Mouse (Mus musculus) layer of hippocampus, postnatal 14 days (tissue): ENCODE data around the gene Gm13275. TPM values are rescaled to one million over a fixed set of nuclear protein-coding genes. Genes with fewer than 3 reads are reported as not detected.
"Not testable (repeated sequence)": the region's sequence is repeated elsewhere in the genome, so short reads cannot be mapped to it uniquely, and the experiment has no call there.

Experiments
- DNase-seq, 2 experiments: peaks; one replicate each; pipeline ENCODE4 v3.0.0; 2021 to 2022; ENCODE audit warnings: low spot score in 2 of 2, mixed read lengths in 1 of 2
- total RNA-seq, 2 experiments: library from RNA; stranded (reverse); gene quantifications; 2 replicates each; pipeline ENCODE4 v1.2.3; 2021

The Gm13275 gene
- total RNA-seq, 2 experiments from 2014 or later, result not detected

DNA sequence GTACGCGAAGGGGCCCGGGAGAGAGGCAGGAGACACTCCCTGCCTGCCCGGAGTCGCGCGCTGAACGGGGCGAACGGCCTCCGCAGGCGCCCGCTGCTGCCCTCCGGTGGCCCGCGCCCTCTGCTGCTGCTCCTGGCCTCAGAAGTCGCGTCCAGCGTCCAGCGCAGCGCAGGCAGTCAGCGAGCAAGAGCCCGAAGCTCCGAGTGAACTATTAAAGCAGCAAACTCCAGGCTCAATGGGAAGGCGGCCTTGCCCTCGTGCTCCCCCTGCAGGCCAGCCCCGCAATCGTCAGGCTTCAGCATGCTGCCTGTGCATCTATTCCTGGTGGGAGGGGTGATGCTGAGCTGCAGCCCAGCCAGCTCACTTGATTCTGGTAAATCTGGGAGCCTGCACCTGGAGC lies 2.8 kb downstream of the Gm13275 start, which contains the start of gene Gm13279:
Gm13279 (plus strand) TSS at position 301 of the 400 bp plus-strand sequence.
- DNase-seq, result not testable (repeated sequence)

- DNase-seq, result not testable (repeated sequence)
Measured at GRCm38 (mm10) chr4:88799365-88799764, 5.1 kb downstream of the Gm13275 start, which contains the start of gene Gm13285. Gm13285 (plus strand) TSS chr4:88799665.

GRCm38 (mm10) chr4:88802954-88803353 lies 8.7 kb downstream of the Gm13275 start, which contains the start of gene Gm13287:
Gm13287 (plus strand) TSS chr4:88803254.
- DNase-seq, result not testable (repeated sequence)

DNA sequence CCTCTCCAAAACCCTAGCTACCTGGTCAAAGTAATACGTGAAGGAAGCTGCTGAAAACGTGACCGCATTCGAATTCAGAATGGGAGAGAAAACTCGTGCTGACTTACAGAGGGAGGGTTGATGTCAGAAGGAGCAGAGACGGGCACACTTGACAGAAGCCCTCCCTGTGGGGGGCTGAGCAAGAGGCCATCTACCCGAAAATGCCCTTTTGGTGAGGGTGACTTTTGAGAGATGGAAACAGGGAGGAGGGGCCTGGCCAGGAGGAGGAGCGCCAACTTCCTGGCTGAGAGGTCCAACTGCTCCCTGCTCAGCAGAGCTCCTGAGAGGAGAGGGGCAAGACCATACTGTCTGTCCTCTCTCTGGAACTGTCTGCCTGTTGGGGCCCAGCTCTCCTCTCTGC lies 10.9 kb downstream of the Gm13275 start, which contains the start of gene Gm13288:
Gm13288 (plus strand) TSS at position 301 of the 400 bp plus-strand sequence.
- DNase-seq, result not testable (repeated sequence)

DNA sequence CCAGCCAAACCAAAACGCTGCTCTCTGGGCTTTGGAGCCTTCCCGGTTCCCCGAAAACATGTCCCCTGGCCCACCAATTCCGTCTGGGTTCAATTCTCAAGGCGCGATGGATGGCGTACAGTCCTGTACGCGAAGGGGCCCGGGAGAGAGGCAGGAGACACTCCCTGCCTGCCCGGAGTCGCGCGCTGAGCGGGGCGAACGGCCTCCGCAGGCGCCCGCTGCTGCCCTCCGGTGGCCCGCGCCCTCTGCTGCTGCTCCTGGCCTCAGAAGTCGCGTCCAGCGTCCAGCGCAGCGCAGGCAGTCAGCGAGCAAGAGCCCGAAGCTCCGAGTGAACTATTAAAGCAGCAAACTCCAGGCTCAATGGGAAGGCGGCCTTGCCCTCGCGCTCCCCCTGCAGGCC lies 11.5 kb downstream of the Gm13275 start:
- DNase-seq, result peak in 1 of 2 experiments; percentile 10

GRCm38 (mm10) chr4:88815928-88816327 lies 21.6 kb downstream of the Gm13275 start, which contains the start of gene Ifna7:
Ifna7 (plus strand) TSS chr4:88816228.
- no peak for DNase-seq

DNA sequence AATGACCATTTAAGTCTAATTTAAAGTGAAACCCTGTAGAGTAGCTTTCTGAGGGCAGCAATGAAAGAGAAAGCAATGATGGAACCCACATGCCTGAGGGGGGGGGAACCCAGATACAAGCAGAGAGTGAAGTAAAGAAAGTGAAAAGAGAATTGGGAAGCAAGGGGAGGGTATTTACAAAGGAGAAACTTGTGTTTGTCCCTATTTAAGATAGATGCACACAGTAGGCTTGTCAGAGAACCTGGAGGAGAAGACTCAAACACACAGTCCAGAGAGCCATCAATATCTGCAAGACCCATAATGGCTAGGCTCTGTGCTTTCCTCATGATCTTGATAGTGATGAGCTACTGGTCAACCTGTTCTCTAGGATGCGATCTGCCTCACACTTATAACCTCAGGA lies 25.4 kb downstream of the Gm13275 start, which contains the start of gene Ifna11:
Ifna11 (plus strand) TSS at position 301 of the 400 bp plus-strand sequence.
- DNase-seq, result no peak

DNA sequence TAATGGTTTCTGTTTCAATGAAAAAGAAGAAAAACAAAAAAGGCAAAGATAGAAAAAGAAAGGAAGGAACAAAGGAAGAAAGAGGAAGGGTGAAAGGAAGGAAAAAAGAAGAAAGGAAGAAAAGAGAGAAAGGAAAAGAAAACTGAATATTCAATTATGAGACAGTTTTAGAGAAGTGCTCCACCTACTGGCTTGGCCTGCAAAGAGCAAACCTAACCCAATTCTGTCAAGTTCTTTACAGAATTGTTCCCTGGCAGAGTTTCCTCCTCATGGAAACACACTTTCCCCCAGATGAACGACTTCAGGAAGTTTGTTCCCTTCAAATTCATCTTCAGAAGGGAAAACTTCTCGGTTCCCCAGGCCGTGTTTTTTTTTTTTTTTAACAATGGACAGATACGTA lies 28.7 kb downstream of the Gm13275 start:
- DNase-seq, result no peak

DNA sequence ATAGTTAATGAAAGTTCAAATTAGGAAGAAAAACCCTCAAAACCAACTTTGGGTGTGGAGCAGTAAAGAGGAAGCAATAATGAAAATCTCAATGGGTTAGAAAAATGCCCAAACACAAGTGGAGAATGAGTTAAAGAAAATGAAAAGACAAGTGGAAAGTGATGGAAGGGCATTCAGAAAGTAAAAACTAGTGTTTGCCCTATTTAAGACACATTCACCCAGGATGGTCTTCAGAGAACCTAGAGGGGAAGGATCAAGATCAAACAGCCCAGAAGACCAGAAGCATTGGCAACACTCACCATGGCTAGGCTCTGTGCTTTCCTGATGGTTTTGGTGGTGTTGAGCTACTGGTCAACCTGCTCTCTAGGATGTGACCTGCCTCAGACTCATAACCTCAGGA lies 32.8 kb downstream of the Gm13275 start, which contains the start of gene Ifna6:
Ifna6 (plus strand) TSS at position 301 of the 400 bp plus-strand sequence.
- not testable (repeated sequence) for DNase-seq

DNA sequence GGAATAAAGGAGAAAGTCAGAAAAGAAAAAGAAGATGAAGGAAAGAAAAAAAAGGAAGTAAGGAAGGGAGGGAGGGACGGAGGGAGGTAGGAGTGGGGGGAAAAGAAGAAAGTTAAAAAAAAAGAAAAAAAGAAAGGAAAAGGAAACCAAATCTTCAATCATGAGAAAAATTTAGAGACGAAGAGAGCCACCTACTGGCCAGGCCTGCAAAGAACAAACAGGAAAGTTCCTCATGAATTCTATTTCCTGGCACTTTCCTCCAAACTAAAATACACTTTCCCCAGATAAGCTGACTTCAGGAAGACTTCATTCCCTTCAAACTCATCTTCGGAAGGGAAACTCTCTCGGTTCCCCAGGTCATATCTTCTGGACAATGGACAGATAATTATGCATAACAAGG lies 36.2 kb downstream of the Gm13275 start:
- peak; percentile 13 to 31 for DNase-seq

- not testable (repeated sequence) for DNase-seq
Measured at GRCm38 (mm10) chr4:88835225-88835624, 40.9 kb downstream of the Gm13275 start, which contains the start of gene Ifna5. Ifna5 (plus strand) TSS chr4:88835525.

- DNase-seq, result no peak
Measured at GRCm38 (mm10) chr4:88838828-88839227, 44.5 kb downstream of the Gm13275 start.

DNA sequence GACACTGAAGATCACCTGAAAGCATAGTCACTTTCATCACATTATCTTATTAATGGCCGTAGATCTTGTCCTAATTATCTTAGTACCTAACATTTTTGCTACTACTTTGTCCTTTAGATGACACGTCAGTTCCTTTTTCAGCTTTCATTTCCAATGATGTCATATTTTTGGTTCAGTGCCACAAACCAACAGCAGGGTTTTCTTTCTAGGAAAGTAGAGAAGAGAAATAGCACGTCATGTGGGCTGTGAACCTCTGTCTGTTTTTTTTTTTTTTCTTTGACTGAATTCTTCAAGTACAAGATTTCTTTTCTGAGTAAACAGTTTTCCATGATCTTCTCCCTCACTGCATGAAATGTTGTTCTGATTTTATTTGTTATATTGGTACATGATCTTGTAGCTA lies 45.8 kb downstream of the Gm13275 start:
- no peak for DNase-seq

DNA sequence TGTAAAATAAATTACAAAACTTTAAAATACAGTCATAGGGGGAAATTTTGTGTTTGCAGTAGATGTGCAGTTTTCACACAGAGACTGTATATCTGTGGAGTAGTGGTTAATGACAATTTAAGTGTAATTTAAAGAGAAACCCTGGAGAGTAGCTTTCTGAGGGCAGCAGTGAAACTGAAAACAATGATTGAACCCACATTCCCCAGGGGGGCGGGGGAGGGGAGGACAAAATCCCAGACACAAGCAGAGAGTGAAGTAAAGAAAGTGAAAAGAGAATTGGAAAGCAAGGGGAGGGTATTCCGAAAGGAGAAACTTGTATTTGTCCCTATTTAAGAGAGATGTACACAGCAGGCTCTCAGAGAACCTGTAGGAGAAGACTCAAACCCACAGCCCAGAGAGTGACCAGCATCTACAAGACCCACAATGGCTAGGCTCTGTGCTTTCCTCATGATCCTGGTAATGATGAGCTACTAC lies 47.2 kb downstream of the Gm13275 start, which contains the start of gene Ifna4:
Ifna4 (plus strand) TSS at position 424 of the 474 bp plus-strand sequence.
- no peak for DNase-seq

Other genes starting within 250 kb of the Gm13275 start
- gene Ifna15, start 236.2 kb upstream of the Gm13275 start, total RNA-seq, result not detected
- not detected for gene Ifna14, start 222.7 kb upstream of the Gm13275 start, total RNA-seq
- not detected for gene Ifna9, start 202.1 kb upstream of the Gm13275 start, total RNA-seq
- not detected for gene Ifna12, start 191.1 kb upstream of the Gm13275 start, total RNA-seq
- not detected for gene C87499, start 160.1 kb upstream of the Gm13275 start, total RNA-seq
- gene Ifna13, start 150.0 kb upstream of the Gm13275 start, total RNA-seq, result not detected
- not detected for gene Ifna16, start 117.6 kb upstream of the Gm13275 start, total RNA-seq
- gene Ifna2, start 110.6 kb upstream of the Gm13275 start, total RNA-seq, result not detected
- gene Ifnab, start 103.1 kb upstream of the Gm13275 start, total RNA-seq, result not detected
- 1 to 10 TPM; 1.1 to 2.1 TPM for gene Gm26566, start 72.7 kb upstream of the Gm13275 start, total RNA-seq
- 100 to 1,000 TPM; 105 to 106 TPM for gene Klhl9, start 72.0 kb upstream of the Gm13275 start, total RNA-seq
- gene Gm13271, start 39.6 kb upstream of the Gm13275 start, total RNA-seq, result not detected
- not detected for gene Gm13283, start 34.4 kb upstream of the Gm13275 start, total RNA-seq
- gene Gm13290, start 20.7 kb upstream of the Gm13275 start, total RNA-seq, result not detected
- not detected for gene Gm13289, start 17.6 kb upstream of the Gm13275 start, total RNA-seq
- not detected for gene Gm13272, start 14.6 kb upstream of the Gm13275 start, total RNA-seq
- gene Ifnz, start 12.4 kb upstream of the Gm13275 start, total RNA-seq, result not detected
- gene Gm13276, start 8.8 kb upstream of the Gm13275 start, total RNA-seq, result not detected
- gene Gm13277, start 5.9 kb upstream of the Gm13275 start, total RNA-seq, result not detected
- not detected for gene Gm13278, start 2.9 kb upstream of the Gm13275 start, total RNA-seq
- not detected for gene Gm13279, start 2.9 kb downstream of the Gm13275 start, total RNA-seq
- not detected for gene Gm13285, start 5.2 kb downstream of the Gm13275 start, total RNA-seq
- gene Gm13287, start 8.8 kb downstream of the Gm13275 start, total RNA-seq, result not detected
- not detected for gene Gm13288, start 11.0 kb downstream of the Gm13275 start, total RNA-seq
- not detected for gene Ifna7, start 21.7 kb downstream of the Gm13275 start, total RNA-seq
- gene Ifna11, start 25.5 kb downstream of the Gm13275 start, total RNA-seq, result not detected
- not detected for gene Ifna6, start 32.9 kb downstream of the Gm13275 start, total RNA-seq
- gene Ifna5, start 41.0 kb downstream of the Gm13275 start, total RNA-seq, result not detected
- not detected for gene Ifna4, start 47.4 kb downstream of the Gm13275 start, total RNA-seq
- gene Ifna1, start 55.6 kb downstream of the Gm13275 start, total RNA-seq, result not detected
- gene Ifne, start 85.7 kb downstream of the Gm13275 start, total RNA-seq, result not detected